Mouse (Mus musculus) embryonic facial prominence, embryonic 14.5 days (tissue): Measurements from ENCODE around the gene Gatad2a. TPM values are rescaled to one million over a fixed set of nuclear protein-coding genes. Genes with fewer than 3 reads are reported as not detected.
A peak's percentile ranks its signal among the peaks of the same experiment; 100 is the strongest.

Source experiments
- ATAC-seq: fragments of 200-750 bp; cut with Nextera tagmentation; 2 replicates; pipeline ENCODE4 v1.8.0; 2017; ENCODE audit warnings: low read depth, moderate number of reproducible peaks, moderate TSS enrichment
- DNase-seq: peaks from one replicate; pipeline ENCODE4 v3.0.0-alpha.2; 2015; ENCODE audit warnings: low spot score
- H3K27ac ChIP-seq: fragments of 300-500 bp; sonication (generic); replicated peaks from 2 replicates; pipeline ENCODE4 v1.5.1; 2014; ENCODE audit warnings: low read depth, mild to moderate bottlenecking, low read length, moderate library complexity
- H3K27me3 ChIP-seq: fragments of 300-500 bp; sonication (generic); replicated peaks from 2 replicates; pipeline ENCODE4 v1.6.1; 2014; ENCODE audit warnings: low read length; ENCODE audit not compliant: control insufficient read depth, insufficient read depth
- H3K36me3 ChIP-seq: fragments of 300-500 bp; sonication (generic); 2 replicates; pipeline ENCODE4 v1.6.1; 2014; ENCODE audit warnings: low read length, mixed read lengths; ENCODE audit not compliant: control insufficient read depth, insufficient read depth
- H3K4me1 ChIP-seq: fragments of 300-500 bp; sonication (generic); 2 replicates; pipeline ENCODE4 v1.6.1; 2014; ENCODE audit warnings: antibody characterized with exemption, low read length; ENCODE audit not compliant: control insufficient read depth, insufficient read depth
- H3K4me2 ChIP-seq: fragments of 300-500 bp; sonication (generic); 2 replicates; pipeline ENCODE4 v1.6.1; 2014; ENCODE audit warnings: low read depth, mild to moderate bottlenecking, low read length, moderate library complexity, mixed read lengths
- H3K4me3 ChIP-seq: fragments of 300-500 bp; sonication (generic); 2 replicates; pipeline ENCODE4 v1.5.1; 2014; ENCODE audit warnings: low read depth, mild to moderate bottlenecking, low read length
- H3K9ac ChIP-seq: fragments of 300-500 bp; sonication (generic); 2 replicates; pipeline ENCODE4 v1.6.1; 2014; ENCODE audit warnings: low read depth, mild to moderate bottlenecking, low read length, moderate library complexity, mixed read lengths
- H3K9me3 ChIP-seq: fragments of 300-500 bp; sonication (generic); 2 replicates; pipeline ENCODE4 v1.6.1; 2016; ENCODE audit warnings: low read length; ENCODE audit not compliant: control insufficient read depth
- WGBS: fragments of 180-500 bp; shearing (Covaris S2); extraction: QIAGEN DNeasy Blood & Tissue Kit; methylation state at CpG from one replicate; pipeline ENCODE4 v1.1.7; 2014; 5-methylcytosine and 5-hydroxymethylcytosine counted together
- polyA plus RNA-seq: library from polyadenylated mRNA; unstranded; fragments of >200 nt; fragmentation: Nextera tagmentation; extraction: Ambion mirVana; gene quantifications from 2 replicates; pipeline ENCODE4 v1.2.1, GENCODE M21; 2014

Gene Gatad2a
- polyA plus RNA-seq, 1 experiment from 2014 or later = 50.4 TPM

DNA sequence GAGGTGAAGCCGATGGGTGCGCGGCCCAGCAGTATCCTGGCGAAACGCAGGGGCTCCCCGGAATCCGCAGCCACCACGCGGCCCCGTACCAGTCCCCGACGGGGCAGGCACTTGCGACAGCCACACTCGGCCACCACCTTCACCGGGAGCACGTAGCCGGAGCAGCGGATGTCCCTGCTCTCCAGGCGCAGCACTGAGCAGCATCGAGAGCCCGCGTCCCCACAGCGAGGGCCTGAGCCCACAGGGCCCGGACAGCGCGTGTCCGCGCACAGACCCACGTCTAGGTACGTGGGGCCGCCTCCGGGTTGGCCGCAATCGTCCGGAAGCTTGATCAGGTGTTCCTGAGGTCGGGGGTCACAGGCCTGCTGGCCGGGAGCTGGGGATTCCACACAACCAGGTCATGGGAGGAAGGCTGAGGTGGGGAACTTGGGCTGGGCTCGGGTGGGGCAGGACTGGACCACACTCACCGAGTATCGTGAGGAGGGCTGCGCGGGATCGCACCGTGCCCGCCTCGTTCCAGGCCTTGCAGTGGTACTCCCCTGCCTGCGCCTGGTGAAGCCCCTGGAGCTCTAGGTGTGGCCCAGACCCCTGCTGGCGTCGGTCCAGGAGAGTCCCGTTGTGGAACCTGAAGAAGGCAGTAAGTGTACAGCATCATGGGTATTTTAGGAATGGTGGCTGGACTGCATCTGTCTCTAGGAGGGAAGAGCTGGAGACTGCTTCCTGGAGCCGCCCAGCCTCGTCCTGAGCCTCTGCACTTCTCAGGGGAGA lies 113.2 kb downstream of the Gatad2a start:
- peaks cover 12% of the 10 kb centered on the region; the same call in 1 of the 2 replicates for H3K4me1 ChIP-seq
- H3K36me3 ChIP-seq = no peaks in the 10 kb centered on the region
- no peak overlapping the region; the same call in 1 of the 2 replicates for H3K9ac ChIP-seq
- no peaks in the 10 kb centered on the region for H3K9me3 ChIP-seq
- ATAC-seq (no peak), DNase-seq (no peak)
- 11% methylated on average over 24 of the region's 52 CpGs for WGBS
- H3K27me3 ChIP-seq = peaks cover 93% of the 10 kb centered on the region
- no peak overlapping the region for H3K27ac ChIP-seq
- peak overlapping the region; percentile 44 for H3K4me3 ChIP-seq
- peak overlapping the region; percentile 61 for H3K4me2 ChIP-seq

DNA sequence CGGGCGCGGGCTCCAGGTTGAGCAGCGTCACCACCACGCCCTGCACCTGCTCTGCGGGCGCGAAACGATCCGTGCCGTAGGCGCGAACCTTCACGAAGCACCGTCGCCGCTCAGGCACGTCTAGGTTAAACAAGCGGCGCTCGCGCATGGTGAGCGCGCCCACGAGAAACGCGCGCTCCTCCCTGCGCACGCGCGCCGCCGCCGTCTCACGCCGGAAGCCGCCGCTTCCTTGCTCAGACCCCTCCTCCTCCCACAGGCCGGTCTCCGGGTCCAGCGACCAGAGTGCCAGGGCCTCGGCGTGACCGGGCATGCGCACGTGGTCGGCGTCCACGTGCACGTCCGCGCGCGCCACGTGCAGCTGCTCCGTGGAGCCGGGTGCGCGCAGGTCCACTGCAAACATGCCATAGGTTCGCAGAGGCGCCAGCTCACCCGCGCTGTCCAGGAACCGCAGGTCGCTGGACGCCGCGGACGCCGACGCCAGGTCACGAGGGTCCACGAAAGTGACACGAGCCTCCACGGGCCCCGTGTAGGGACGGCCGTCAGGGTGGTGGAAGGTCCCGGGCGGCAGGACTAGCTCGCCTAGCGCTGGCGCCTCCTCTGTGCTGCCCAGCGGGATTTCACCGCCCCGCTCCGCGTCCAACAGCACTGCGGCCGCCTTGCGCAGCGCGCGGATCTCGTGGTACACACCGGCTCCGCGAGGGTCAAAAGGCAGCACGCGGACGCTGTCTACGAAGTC lies 114.0 kb downstream of the Gatad2a start:
- peaks cover 4% of the 10 kb centered on the region; the same call in 1 of the 2 replicates for H3K4me1 ChIP-seq

DNA sequence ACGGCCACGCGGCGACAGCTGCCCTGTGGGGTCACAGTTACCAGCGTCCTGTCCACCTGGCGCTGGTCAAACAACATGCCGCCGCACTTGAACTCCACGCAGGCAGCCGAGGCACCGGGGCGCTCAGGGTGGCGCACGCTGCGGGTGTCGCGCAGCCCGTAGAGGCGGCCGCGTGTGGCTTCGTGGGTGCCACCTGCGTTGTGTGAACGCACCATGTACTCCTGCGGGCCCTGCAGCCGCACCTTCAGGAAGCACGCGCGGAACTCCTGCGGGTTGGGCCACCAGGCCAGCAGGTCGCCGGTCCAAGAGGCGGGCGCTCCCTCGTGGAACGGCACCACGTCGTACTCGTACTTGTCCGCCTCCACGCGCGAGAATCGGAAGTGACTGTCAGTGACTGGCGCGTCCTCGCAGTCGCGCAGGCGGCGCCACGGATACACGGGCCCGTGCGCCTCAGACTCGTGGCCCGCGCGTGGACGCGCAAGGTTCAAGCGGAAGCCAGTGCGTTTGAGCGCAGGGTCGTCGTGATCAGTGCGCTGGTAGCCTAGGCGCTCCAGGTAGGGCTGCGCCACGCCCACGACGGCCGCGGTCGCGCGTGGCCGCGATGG lies 114.8 kb downstream of the Gatad2a start:
- WGBS = 23% methylated on average over 48 of the region's 79 CpGs
- ATAC-seq = no peak

More for the DNA sequence above, 114.0 kb downstream of the Gatad2a start:
- Histone ChIP-seq H3K36me3 (no peaks in the 10 kb centered on the region), H3K27ac (no peak overlapping the region), H3K9ac (peak overlapping the region; percentile 54), H3K4me3 (peak overlapping the region; percentile 44), H3K27me3 (peaks cover 86% of the 10 kb centered on the region), H3K9me3 (no peaks in the 10 kb centered on the region), H3K4me2 (peak overlapping the region; percentile 61)
- peak; percentile 75 for DNase-seq
- WGBS = 4% methylated on average over 35 of the region's 103 CpGs
- ATAC-seq = peak; percentile 56

GRCm38 (mm10) chr8:69880841-69881240 lies 115.3 kb downstream of the Gatad2a start:
- Histone ChIP-seq H3K27ac (no peak overlapping the region), H3K4me2 (peak overlapping the region; percentile 61), H3K9me3 (no peaks in the 10 kb centered on the region), H3K9ac (no peak overlapping the region), H3K4me1 (peaks cover 4% of the 10 kb centered on the region; the same call in 1 of the 2 replicates), H3K27me3 (peaks cover 76% of the 10 kb centered on the region), H3K36me3 (no peaks in the 10 kb centered on the region), H3K4me3 (peak overlapping the region; percentile 44)
- ATAC-seq (no peak), DNase-seq (no peak)
- WGBS = 17% methylated on average over 30 of the region's 37 CpGs

More for the DNA sequence above, 114.8 kb downstream of the Gatad2a start:
- H3K9ac ChIP-seq = peak overlapping the region; percentile 54
- peak overlapping the region; percentile 44 for H3K4me3 ChIP-seq
- no peak for DNase-seq
- H3K36me3 ChIP-seq = no peaks in the 10 kb centered on the region
- no peaks in the 10 kb centered on the region for H3K9me3 ChIP-seq
- no peak overlapping the region for H3K27ac ChIP-seq
- peaks cover 4% of the 10 kb centered on the region; the same call in 1 of the 2 replicates for H3K4me1 ChIP-seq
- peaks cover 81% of the 10 kb centered on the region for H3K27me3 ChIP-seq
- H3K4me2 ChIP-seq = peak overlapping the region; percentile 61

- Histone ChIP-seq H3K4me1 (peaks cover 4% of the 10 kb centered on the region; the same call in 1 of the 2 replicates), H3K27me3 (peaks cover 64% of the 10 kb centered on the region), H3K36me3 (no peaks in the 10 kb centered on the region), H3K9me3 (no peaks in the 10 kb centered on the region), H3K4me2 (no peak overlapping the region), H3K4me3 (no peak overlapping the region), H3K27ac (no peak overlapping the region), H3K9ac (no peak overlapping the region)
- 60% methylated on average over 7 of the region's 8 CpGs for WGBS
- no peak for ATAC-seq
- DNase-seq = no peak
Observed at GRCm38 (mm10) chr8:69879678-69880077, 116.5 kb downstream of the Gatad2a start.

GRCm38 (mm10) chr8:69877992-69878391 lies 118.2 kb downstream of the Gatad2a start:
- Histone ChIP-seq H3K36me3 (no peaks in the 10 kb centered on the region), H3K9me3 (no peaks in the 10 kb centered on the region), H3K4me1 (peaks cover 4% of the 10 kb centered on the region; the same call in 1 of the 2 replicates), H3K4me3 (no peak overlapping the region), H3K4me2 (no peak overlapping the region), H3K9ac (no peak overlapping the region), H3K27me3 (peaks cover 47% of the 10 kb centered on the region), H3K27ac (no peak overlapping the region)
- DNase-seq = no peak
- WGBS = 73% methylated on average over 3 of the region's 3 CpGs
- no peak for ATAC-seq

GRCm38 (mm10) chr8:69877396-69877795 lies 118.8 kb downstream of the Gatad2a start:
- Histone ChIP-seq H3K4me2 (no peak overlapping the region), H3K4me1 (peaks cover 4% of the 10 kb centered on the region; the same call in 1 of the 2 replicates), H3K4me3 (no peak overlapping the region), H3K9me3 (no peaks in the 10 kb centered on the region), H3K27me3 (peaks cover 41% of the 10 kb centered on the region), H3K36me3 (no peaks in the 10 kb centered on the region), H3K9ac (no peak overlapping the region), H3K27ac (no peak overlapping the region)
- ATAC-seq (no peak), DNase-seq (no peak)
- WGBS = 79% methylated on average over 4 of the region's 4 CpGs

- no peaks in the 10 kb centered on the region for H3K9me3 ChIP-seq
- peaks cover 37% of the 10 kb centered on the region for H3K27me3 ChIP-seq
- 73% methylated on average over 10 of the region's 10 CpGs for WGBS
- no peak overlapping the region for H3K27ac ChIP-seq
- no peaks in the 10 kb centered on the region for H3K36me3 ChIP-seq
- H3K9ac ChIP-seq = no peak overlapping the region
- H3K4me3 ChIP-seq = no peak overlapping the region
- DNase-seq = no peak
- H3K4me1 ChIP-seq = peaks cover 4% of the 10 kb centered on the region; the same call in 1 of the 2 replicates
- no peak for ATAC-seq
- no peak overlapping the region for H3K4me2 ChIP-seq
Observed at GRCm38 (mm10) chr8:69876967-69877366, 119.2 kb downstream of the Gatad2a start.
